Mouse (Mus musculus) intestine, embryonic 16.5 days (tissue): ENCODE data around the gene Rab22a. TPM values are rescaled to one million over a fixed set of nuclear protein-coding genes. Genes with fewer than 3 reads are reported as not detected.
"Not testable (repeated sequence)": the region's sequence is repeated elsewhere in the genome, so short reads cannot be mapped to it uniquely, and the experiment has no call there.

Experiments used
- ATAC-seq: fragments of 200-750 bp; cut with Nextera tagmentation; 2 replicates; pipeline ENCODE4 v1.8.0; 2017; ENCODE audit warnings: moderate TSS enrichment, moderate library complexity
- H3K27ac ChIP-seq: fragments of 300-500 bp; sonication (generic); 2 replicates; pipeline ENCODE4 v1.5.1; 2014; ENCODE audit warnings: mild to moderate bottlenecking, low read length
- H3K27me3 ChIP-seq: fragments of 300-500 bp; sonication (generic); replicated peaks from 2 replicates; pipeline ENCODE4 v1.6.1; 2014; ENCODE audit warnings: low read length, control low read depth, mixed read lengths; ENCODE audit not compliant: control insufficient read depth, insufficient read depth
- H3K36me3 ChIP-seq: fragments of 300-500 bp; sonication (generic); 2 replicates; pipeline ENCODE4 v1.6.1; 2014; ENCODE audit warnings: low read length, control low read depth; ENCODE audit not compliant: control insufficient read depth, insufficient read depth
- H3K4me1 ChIP-seq: fragments of 300-500 bp; sonication (generic); 2 replicates; pipeline ENCODE4 v1.6.1; 2014; ENCODE audit warnings: low read length, control low read depth, mixed read lengths; ENCODE audit not compliant: control insufficient read depth, insufficient read depth
- H3K4me2 ChIP-seq: fragments of 300-500 bp; sonication (generic); 2 replicates; pipeline ENCODE4 v1.6.1; 2014; ENCODE audit warnings: low read depth, low read length, control low read depth
- H3K4me3 ChIP-seq: fragments of 300-500 bp; sonication (generic); 2 replicates; pipeline ENCODE4 v1.5.1; 2014; ENCODE audit warnings: mild to moderate bottlenecking, low read length
- H3K9ac ChIP-seq: fragments of 300-500 bp; sonication (generic); 2 replicates; pipeline ENCODE4 v1.6.1; 2014; ENCODE audit warnings: low read depth, low read length
- H3K9me3 ChIP-seq: fragments of 300-500 bp; sonication (generic); 2 replicates; pipeline ENCODE4 v1.6.1; 2016; ENCODE audit warnings: low read length, control low read depth; ENCODE audit not compliant: control insufficient read depth
- WGBS: fragments of 180-500 bp; shearing (Covaris S2); extraction: QIAGEN DNeasy Blood & Tissue Kit; methylation state at CpG from one replicate; pipeline ENCODE4 v1.1.7; 2014; 5-methylcytosine and 5-hydroxymethylcytosine counted together
- polyA plus RNA-seq: library from polyadenylated mRNA; unstranded; fragments of >200 nt; fragmentation: Nextera tagmentation; extraction: Ambion mirVana; gene quantifications from 2 replicates; pipeline ENCODE4 v1.2.1, GENCODE M21; 2015

Gene Rab22a
- polyA plus RNA-seq = 31.2 and 32.4 TPM in 2 replicates

GRCm38 (mm10) chr2:173659057-173659925 lies at the start of gene Rab22a:
TSS of gene Rab22a (plus strand) at chr2:173659760.
- H3K4me3 ChIP-seq = peak within 1 kb of the TSS; percentile 98
- peak within 1 kb of the TSS; percentile 96 for H3K9ac ChIP-seq
- no peaks in the 10 kb centered on the region for H3K36me3 ChIP-seq
- whole genome bisulfite sequencing = under 1% methylated on average over 53 of the region's 55 CpGs
- no peaks in the 10 kb centered on the region for H3K9me3 ChIP-seq
- H3K4me1 ChIP-seq = peaks cover 22% of the 10 kb centered on the region
- peak; percentile 93 for ATAC-seq
- no peaks in the 10 kb centered on the region for H3K27me3 ChIP-seq
- peak within 1 kb of the TSS; percentile 77 for H3K4me2 ChIP-seq
- H3K27ac ChIP-seq = peak within 1 kb of the TSS; percentile 76

- ATAC-seq = peak; percentile 70
- no peaks in the 10 kb centered on the region for H3K36me3 ChIP-seq
- no peaks in the 10 kb centered on the region for H3K9me3 ChIP-seq
- H3K9ac ChIP-seq = no peak overlapping the region
- H3K4me3 ChIP-seq = no peak overlapping the region
- 49% methylated on average over 11 of the region's 11 CpGs for WGBS
- 0 out of 2 replicates have a peak, but pooled peaks cover 9% of the 10 kb centered on the region for H3K27me3 ChIP-seq
- 0 out of 2 replicates have a peak overlapping the region, but pooled peaks have one; percentile 31 for H3K27ac ChIP-seq
- peaks cover 11% of the 10 kb centered on the region for H3K4me1 ChIP-seq
- no peak overlapping the region for H3K4me2 ChIP-seq
Measured at GRCm38 (mm10) chr2:173615378-173616081, 44.0 kb upstream of the Rab22a start.

- Histone ChIP-seq H3K27me3 (0 out of 2 replicates have a peak, but pooled peaks cover 6% of the 10 kb centered on the region), H3K36me3 (no peaks in the 10 kb centered on the region), H3K9ac (no peak overlapping the region), H3K4me3 (no peak overlapping the region), H3K9me3 (no peaks in the 10 kb centered on the region), H3K4me2 (no peak overlapping the region), H3K27ac (peak overlapping the region; percentile 28; the same call in 1 of the 2 replicates), H3K4me1 (peaks cover 11% of the 10 kb centered on the region)
- WGBS = 60% methylated on average over 7 of the region's 7 CpGs
- ATAC-seq = no peak
Measured at GRCm38 (mm10) chr2:173616156-173616555, 43.4 kb upstream of the Rab22a start.

- no peak overlapping the region for H3K27ac ChIP-seq
- 88% methylated on average over 5 of the region's 5 CpGs for WGBS
Measured at GRCm38 (mm10) chr2:173619132-173619531, 40.4 kb upstream of the Rab22a start.

GRCm38 (mm10) chr2:173620645-173621044 lies 38.9 kb upstream of the Rab22a start:
- WGBS = 93% methylated on average over 4 of the region's 4 CpGs
- no peak for ATAC-seq

More at GRCm38 (mm10) chr2:173619132-173619531, 40.4 kb upstream of the Rab22a start:
- no peaks in the 10 kb centered on the region for H3K27me3 ChIP-seq
- no peak overlapping the region for H3K9ac ChIP-seq
- no peak overlapping the region for H3K4me3 ChIP-seq
- no peaks in the 10 kb centered on the region for H3K36me3 ChIP-seq
- no peak for ATAC-seq
- no peak overlapping the region for H3K4me2 ChIP-seq
- peaks cover 11% of the 10 kb centered on the region for H3K4me1 ChIP-seq
- no peaks in the 10 kb centered on the region for H3K9me3 ChIP-seq

GRCm38 (mm10) chr2:173622173-173622601 lies 37.4 kb upstream of the Rab22a start:
- H3K9me3 ChIP-seq = no peaks in the 10 kb centered on the region
- no peak overlapping the region for H3K9ac ChIP-seq
- no peaks in the 10 kb centered on the region for H3K4me1 ChIP-seq
- ATAC-seq = no peak
- H3K27me3 ChIP-seq = no peaks in the 10 kb centered on the region
- no peak overlapping the region for H3K4me2 ChIP-seq
- H3K27ac ChIP-seq = no peak overlapping the region
- no peaks in the 10 kb centered on the region for H3K36me3 ChIP-seq
- no peak overlapping the region for H3K4me3 ChIP-seq
- 58% methylated on average over 7 of the region's 7 CpGs for WGBS

More at GRCm38 (mm10) chr2:173620645-173621044, 38.9 kb upstream of the Rab22a start:
- H3K27ac ChIP-seq = no peak overlapping the region
- no peaks in the 10 kb centered on the region for H3K9me3 ChIP-seq
- H3K4me1 ChIP-seq = peaks cover 5% of the 10 kb centered on the region
- H3K36me3 ChIP-seq = no peaks in the 10 kb centered on the region
- H3K9ac ChIP-seq = no peak overlapping the region
- no peaks in the 10 kb centered on the region for H3K27me3 ChIP-seq
- H3K4me2 ChIP-seq = no peak overlapping the region
- no peak overlapping the region for H3K4me3 ChIP-seq

GRCm38 (mm10) chr2:173624667-173625066 lies 34.9 kb upstream of the Rab22a start:
- H3K4me1 ChIP-seq = no peaks in the 10 kb centered on the region
- ATAC-seq = no peak
- no peak overlapping the region for H3K4me3 ChIP-seq
- H3K9me3 ChIP-seq = no peaks in the 10 kb centered on the region
- no peak overlapping the region for H3K4me2 ChIP-seq
- no peak overlapping the region for H3K9ac ChIP-seq
- H3K36me3 ChIP-seq = no peaks in the 10 kb centered on the region
- H3K27me3 ChIP-seq = no peaks in the 10 kb centered on the region
- no peak overlapping the region for H3K27ac ChIP-seq
- WGBS = 70% methylated on average over 7 of the region's 7 CpGs

GRCm38 (mm10) chr2:173625786-173626185 lies 33.8 kb upstream of the Rab22a start:
- WGBS = 90% methylated on average over 3 of the region's 3 CpGs
- H3K27me3 ChIP-seq = no peaks in the 10 kb centered on the region
- no peak overlapping the region for H3K4me3 ChIP-seq
- no peak overlapping the region for H3K9ac ChIP-seq
- no peak overlapping the region for H3K27ac ChIP-seq
- no peaks in the 10 kb centered on the region for H3K4me1 ChIP-seq
- ATAC-seq = no peak
- H3K36me3 ChIP-seq = no peaks in the 10 kb centered on the region
- H3K9me3 ChIP-seq = no peaks in the 10 kb centered on the region
- no peak overlapping the region for H3K4me2 ChIP-seq

GRCm38 (mm10) chr2:173634106-173634505 lies 25.5 kb upstream of the Rab22a start:
- 93% methylated on average over 15 of the region's 15 CpGs for WGBS
- H3K27ac ChIP-seq, H3K4me3 ChIP-seq, ATAC-seq, H3K9me3 ChIP-seq, H3K4me1 ChIP-seq, H3K36me3 ChIP-seq, H3K9ac ChIP-seq, H3K4me2 ChIP-seq, H3K27me3 ChIP-seq: not testable (repeated sequence)
